Mouse (Mus musculus): ENCODE results near the gene Kpna2.

DNA sequence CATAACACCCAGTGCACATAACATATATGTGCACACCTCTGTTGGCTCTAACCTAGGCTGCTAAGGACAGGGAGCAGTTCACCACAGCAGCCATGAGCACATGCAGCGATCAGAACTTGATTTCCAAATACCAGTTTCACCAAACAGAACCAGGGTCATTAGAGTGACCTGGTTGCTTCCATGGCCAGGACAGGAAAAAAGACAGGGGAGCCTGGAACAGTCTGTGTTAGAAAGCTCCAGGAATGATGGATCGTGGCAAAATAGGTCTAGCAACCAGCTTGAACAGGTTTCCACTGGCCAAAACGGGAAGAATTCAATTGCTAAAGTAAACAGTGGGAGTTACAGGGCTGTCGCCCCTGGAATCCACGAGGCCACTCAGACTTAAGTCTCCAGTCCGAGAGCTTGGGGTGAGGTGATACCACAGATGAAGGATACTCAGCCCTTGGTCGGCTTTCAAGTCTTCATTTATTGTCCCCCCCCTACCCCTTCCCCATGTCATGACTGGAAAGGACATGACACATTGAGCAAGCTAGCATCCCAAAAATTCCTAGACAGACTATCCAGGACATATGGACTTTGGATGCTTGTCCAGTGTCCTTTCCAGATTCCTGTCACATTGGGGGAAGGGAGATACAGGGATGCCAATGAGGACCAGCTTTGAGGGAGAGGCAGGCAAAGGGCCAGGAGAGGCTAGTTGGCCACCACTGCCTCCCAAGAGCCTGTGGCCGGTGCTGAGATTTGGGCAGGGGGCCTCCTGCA is 23.7 kb downstream of the Kpna2 start:
- no peak for TF ChIP-seq GATA1 (IDR thresholded peaks at IDR 0.05; ENCODE audit: low read length)
- no peak for TF ChIP-seq TAL1 (IDR thresholded peaks at IDR 0.05; ENCODE audit: low read length)
